Mouse (Mus musculus) embryonic stem cell, embryonic (primary cell): ENCODE measurements around the gene Sh2b1.

Source experiments
- CTCF ChIA-PET, 4 experiments: fragments of 300-600 bp in 2 of 4; fragments of 350-600 bp in 2 of 4; sonication (Branson Sonifier 250); formaldehyde crosslinking; loops; one replicate each; lab custom pipeline; 2022; ENCODE audit warnings: inconsistent platforms in 2 of 4; lab: Charles Lee
- POLR2A ChIA-PET, 4 experiments: fragments of 300-600 bp in 2 of 4; fragments of 350-600 bp in 2 of 4; sonication (Branson Sonifier 250); formaldehyde crosslinking; loops; one replicate each; lab custom pipeline; 2022; ENCODE audit warnings: antibody characterized with exemption in 4 of 4, inconsistent platforms in 1 of 4; lab: Charles Lee

Sh2b1 gene

DNA sequence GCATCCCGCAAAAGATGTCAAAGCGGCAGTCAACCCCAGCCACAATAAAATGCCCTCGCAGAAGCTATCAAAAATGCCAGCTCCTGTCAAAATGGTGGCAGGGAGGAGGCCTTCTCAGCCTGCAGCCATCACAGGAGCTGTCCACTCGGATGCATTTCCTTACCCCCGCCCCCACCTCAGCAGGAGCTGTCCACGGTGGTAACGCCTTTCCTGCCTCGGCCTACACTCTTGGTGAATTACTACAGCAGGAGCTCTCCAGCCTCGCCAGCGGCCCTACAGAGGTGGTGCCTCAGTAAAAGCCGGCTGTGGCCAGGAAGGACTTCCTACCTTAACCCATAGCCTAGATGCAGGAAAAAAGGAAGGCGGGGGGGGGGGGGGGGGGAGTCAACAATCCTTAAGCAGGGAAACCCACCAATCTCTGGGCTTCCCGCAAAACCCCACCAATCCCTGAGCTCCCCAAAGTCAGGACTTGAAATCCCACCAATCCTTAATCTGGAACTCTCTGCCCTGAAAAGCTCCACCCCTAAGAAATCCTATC lies 47.8 kb downstream of the Sh2b1 start:
- CTCF ChIA-PET = interaction anchor here (0.5 to 1.9 kb wide), 32 partner anchors 9 to 941 kb away, joined by 3 to 21 read pairs (median 6); partner anchors contain the start of genes Sh2b1 (in 2 of the 4), Nfatc2ip (in 1 of the 4), Pagr1a (in 1 of the 4) and Spns1 (in 1 of the 4)
- POLR2A ChIA-PET = interaction anchor here (0.6 to 2.8 kb wide), 72 partner anchors 9 to 1449 kb away, joined by 3 to 22 read pairs (median 4); partner anchors contain the start of genes Spns1 (in 4 of the 4), Sh2b1 (in 3 of the 4), Cd19 (in 2 of the 4) and Atp2a1 (in 1 of the 4)

DNA sequence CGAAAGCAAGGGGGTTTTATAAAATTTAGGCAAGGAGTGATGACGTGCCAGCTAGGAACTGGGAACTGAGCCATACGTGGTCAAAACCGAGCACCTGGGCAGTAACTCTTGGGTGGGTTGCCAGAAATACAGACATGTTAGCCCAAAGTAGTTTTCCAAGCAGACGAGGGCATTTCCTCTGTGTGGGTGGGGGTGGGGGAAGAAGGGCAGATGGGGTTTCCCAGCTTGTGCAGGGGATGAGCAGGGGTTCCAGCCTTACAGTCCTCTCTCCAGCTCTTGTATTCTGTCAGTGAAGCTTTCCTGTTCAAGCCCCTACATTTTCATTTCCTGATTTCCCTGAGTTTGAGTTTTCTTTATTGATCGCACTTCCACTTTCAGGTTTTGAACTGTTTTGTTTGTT lies 51.1 kb downstream of the Sh2b1 start:
- ChIA-PET CTCF (interaction anchor here in 1 of 4 experiments (1.4 kb wide), 1 partner anchor 25 kb away, joined by 4 read pairs; no protein-coding TSS in a partner anchor), POLR2A (interaction anchor here in 1 of 4 experiments (1.2 kb wide), 1 partner anchor 65 kb away, joined by 3 read pairs; no protein-coding TSS in a partner anchor)

GRCm38 (mm10) chr7:126421756-126422155 lies 53.5 kb downstream of the Sh2b1 start:
- ChIA-PET POLR2A (no interaction called here), CTCF (interaction anchor here in 2 of 4 experiments (0.6 to 1.5 kb wide), 2 partner anchors 16 to 325 kb away, joined by 4 to 7 read pairs; no protein-coding TSS in a partner anchor)

- CTCF ChIA-PET = interaction anchor here in 2 of 4 experiments (0.9 to 1.0 kb wide), 2 partner anchors 19 kb away, joined by 3 read pairs; no protein-coding TSS in a partner anchor
- POLR2A ChIA-PET = interaction anchor here in 3 of 4 experiments (0.6 to 1.5 kb wide), 3 partner anchors 11 to 149 kb away, joined by 3 read pairs; no protein-coding TSS in a partner anchor
Measured at GRCm38 (mm10) chr7:126418496-126418895, 56.7 kb downstream of the Sh2b1 start.

DNA sequence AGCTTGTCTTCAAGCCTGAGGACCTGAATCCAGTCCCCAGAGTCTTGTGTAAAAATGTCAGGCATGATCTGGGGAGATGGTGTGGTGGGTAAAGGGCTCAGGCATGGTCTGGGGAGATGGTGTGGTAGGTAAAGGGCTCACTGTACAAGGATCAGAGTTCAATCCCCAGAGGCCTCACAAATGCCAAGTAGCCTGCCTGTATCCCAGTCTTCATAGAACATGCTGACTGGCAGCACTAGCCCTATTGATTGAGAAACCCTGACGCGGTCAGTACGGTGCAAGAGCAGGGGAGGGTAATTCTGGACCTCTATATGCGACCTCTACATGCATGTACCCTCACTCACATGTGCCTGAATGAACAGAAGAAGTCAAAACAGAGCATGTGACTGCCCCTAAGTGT lies 57.6 kb downstream of the Sh2b1 start:
- ChIA-PET CTCF (interaction anchor here in 2 of 4 experiments (1.1 to 1.5 kb wide), 2 partner anchors 18 kb away, joined by 4 read pairs; no protein-coding TSS in a partner anchor), POLR2A (interaction anchor here in 2 of 4 experiments (0.8 to 1.5 kb wide), 5 partner anchors 10 to 58 kb away, joined by 3 to 8 read pairs (median 3); partner anchors contain the start of gene Sh2b1 (in 1 of the 2))

- POLR2A ChIA-PET = interaction anchor here in 2 of 4 experiments (0.8 to 1.5 kb wide), 6 partner anchors 10 to 65 kb away, joined by 3 to 8 read pairs (median 3); partner anchors contain the start of gene Sh2b1 (in 1 of the 2)
- CTCF ChIA-PET = interaction anchor here in 2 of 4 experiments (0.5 to 1.5 kb wide), 3 partner anchors 17 to 24 kb away, joined by 3 to 4 read pairs (median 4); no protein-coding TSS in a partner anchor
Measured at GRCm38 (mm10) chr7:126417045-126417444, 58.2 kb downstream of the Sh2b1 start.
